Mouse (Mus musculus): ENCODE results near the gene Gfi1b. TPM values are rescaled to one million over a fixed set of nuclear protein-coding genes. Genes with fewer than 3 reads are reported as not detected.

Gfi1b gene
- polyA plus RNA-seq, 1 experiment from 2014 or later: 1.1 TPM

DNA sequence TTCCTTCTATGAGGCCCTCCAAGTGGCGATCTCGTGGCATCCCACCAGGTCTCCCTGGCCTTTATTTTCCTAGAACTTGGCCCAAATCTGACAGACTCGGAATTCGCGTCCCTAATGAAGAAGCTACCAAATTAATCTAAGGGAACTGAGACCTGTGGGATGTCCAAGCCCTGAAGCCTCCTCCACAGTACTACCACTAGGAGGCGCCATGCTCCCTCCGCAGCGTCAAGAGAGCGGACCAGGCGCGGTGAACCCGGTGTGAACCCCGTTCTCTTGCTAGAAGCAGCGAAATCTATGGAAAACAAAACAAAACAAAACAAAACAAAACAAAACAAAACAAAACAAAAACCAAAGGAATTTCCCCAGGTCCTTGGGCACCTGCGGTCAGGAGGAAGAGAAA, 29.0 kb downstream of the Gfi1b start:
- H3K27me3 ChIP-seq (replicated peaks): no peaks in the 10 kb centered on the region; the same call in 1 of the 2 replicates
- no peak overlapping the region for H3K9ac ChIP-seq
- WGBS: 9% methylated on average over 15 of the region's 15 CpGs
- no peak overlapping the region for H3K27ac ChIP-seq
- H3K9me3 ChIP-seq: no peaks in the 10 kb centered on the region
- 0 out of 2 replicates have a peak, but pooled peaks have one; percentile 61 for ATAC-seq
- no peaks in the 10 kb centered on the region for H3K4me1 ChIP-seq (replicated peaks)
- peak overlapping the region; percentile 39 for H3K4me2 ChIP-seq (replicated peaks)
- no peaks in the 10 kb centered on the region for H3K36me3 ChIP-seq
- no peak overlapping the region for H3K4me3 ChIP-seq (replicated peaks)

GRCm38 (mm10) chr2:28591479-28591878, 30.3 kb downstream of the Gfi1b start:
- Histone ChIP-seq H3K4me1 (replicated peaks) (no peaks in the 10 kb centered on the region), H3K27me3 (replicated peaks) (no peaks in the 10 kb centered on the region; the same call in 1 of the 2 replicates), H3K27ac (no peak overlapping the region), H3K36me3 (no peaks in the 10 kb centered on the region), H3K9ac (no peak overlapping the region), H3K9me3 (no peaks in the 10 kb centered on the region), H3K4me3 (replicated peaks) (no peak overlapping the region), H3K4me2 (replicated peaks) (no peak overlapping the region)
- WGBS: 73% methylated on average over 2 of the region's 2 CpGs
- ATAC-seq: no peak

GRCm38 (mm10) chr2:28588574-28588973, 33.2 kb downstream of the Gfi1b start:
- no peak overlapping the region for H3K4me3 ChIP-seq (replicated peaks)
- no peak for ATAC-seq
- H3K4me2 ChIP-seq (replicated peaks): no peak overlapping the region
- H3K9ac ChIP-seq: no peak overlapping the region
- 28% methylated on average over 1 of the region's 1 CpGs for WGBS
- no peaks in the 10 kb centered on the region for H3K9me3 ChIP-seq
- 0 out of 2 replicates have a peak, but pooled peaks cover under 1% of the 10 kb centered on the region for H3K4me1 ChIP-seq (replicated peaks)
- no peaks in the 10 kb centered on the region for H3K36me3 ChIP-seq
- H3K27ac ChIP-seq: no peak overlapping the region
- H3K27me3 ChIP-seq (replicated peaks): no peaks in the 10 kb centered on the region; the same call in 1 of the 2 replicates

- H3K9me3 ChIP-seq: no peaks in the 10 kb centered on the region
- H3K9ac ChIP-seq: no peak overlapping the region
- H3K27ac ChIP-seq: no peak overlapping the region
- H3K4me3 ChIP-seq (replicated peaks): no peak overlapping the region
- H3K4me2 ChIP-seq (replicated peaks): no peak overlapping the region
- no peaks in the 10 kb centered on the region for H3K36me3 ChIP-seq
- H3K27me3 ChIP-seq (replicated peaks): no peaks in the 10 kb centered on the region
- 27% methylated on average over 2 of the region's 2 CpGs for WGBS
- no peak for ATAC-seq
- 0 out of 2 replicates have a peak, but pooled peaks cover 10% of the 10 kb centered on the region for H3K4me1 ChIP-seq (replicated peaks)
Observed at GRCm38 (mm10) chr2:28585730-28586129, 36.1 kb downstream of the Gfi1b start.

DNA sequence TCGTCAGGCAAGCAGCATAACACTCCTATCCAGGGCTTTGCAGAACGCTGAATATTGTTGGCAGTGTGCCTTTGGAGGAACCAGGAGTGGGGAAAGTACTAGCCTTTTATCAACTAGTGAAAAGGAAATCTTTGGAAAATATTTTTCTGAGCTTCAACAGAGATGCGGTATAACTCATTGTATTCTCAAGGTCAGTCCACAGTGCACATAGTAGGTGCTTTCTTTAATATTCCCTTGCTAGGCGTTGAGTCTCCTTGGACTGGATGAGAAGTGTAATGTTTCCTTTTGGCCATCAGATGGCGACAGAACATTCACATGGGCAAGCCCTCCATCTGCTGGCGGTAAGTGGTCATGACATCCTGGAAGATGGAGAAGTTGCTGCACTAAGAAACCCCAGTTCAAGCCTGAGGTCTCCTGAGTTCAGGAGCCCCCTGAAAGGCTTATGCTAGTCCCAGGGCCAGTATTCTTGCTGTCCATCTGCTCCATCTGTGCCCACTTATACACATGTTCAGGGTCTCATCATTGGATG, 36.7 kb downstream of the Gfi1b start:
- Histone ChIP-seq H3K36me3 (no peaks in the 10 kb centered on the region), H3K9ac (no peak overlapping the region), H3K9me3 (no peaks in the 10 kb centered on the region), H3K27me3 (replicated peaks) (no peaks in the 10 kb centered on the region), H3K27ac (no peak overlapping the region), H3K4me3 (replicated peaks) (no peak overlapping the region), H3K4me1 (replicated peaks) (0 out of 2 replicates have a peak, but pooled peaks cover 10% of the 10 kb centered on the region), H3K4me2 (replicated peaks) (no peak overlapping the region)
- WGBS: 21% methylated on average over 6 of the region's 6 CpGs
- no peak for ATAC-seq

GRCm38 (mm10) chr2:28583651-28584050, 38.1 kb downstream of the Gfi1b start, which contains the start of gene Gtf3c5:
TSS of gene Gtf3c5 (minus strand) at chr2:28583751.
- Histone ChIP-seq H3K4me2 (replicated peaks) (peak within 1 kb of the TSS; percentile 68), H3K9ac (peak within 1 kb of the TSS; percentile 57), H3K27ac (peak within 1 kb of the TSS; percentile 85), H3K36me3 (0 out of 2 replicates have a peak, but pooled peaks cover 3% of the 10 kb centered on the region), H3K9me3 (no peaks in the 10 kb centered on the region), H3K27me3 (replicated peaks) (no peaks in the 10 kb centered on the region), H3K4me3 (replicated peaks) (peak within 1 kb of the TSS; percentile 81), H3K4me1 (replicated peaks) (0 out of 2 replicates have a peak, but pooled peaks cover 10% of the 10 kb centered on the region)
- no peak for ATAC-seq
- 76% methylated on average over 9 of the region's 9 CpGs for WGBS

- H3K4me1 ChIP-seq (replicated peaks): 0 out of 2 replicates have a peak, but pooled peaks cover 10% of the 10 kb centered on the region
- peak overlapping the region; percentile 81 for H3K4me3 ChIP-seq (replicated peaks)
- peak overlapping the region; percentile 68 for H3K4me2 ChIP-seq (replicated peaks)
- H3K9ac ChIP-seq: peak overlapping the region; percentile 57
- no peaks in the 10 kb centered on the region for H3K27me3 ChIP-seq (replicated peaks)
- 0 out of 2 replicates have a peak, but pooled peaks cover 5% of the 10 kb centered on the region for H3K36me3 ChIP-seq
- ATAC-seq: peak; percentile 94
- peak overlapping the region; percentile 85 for H3K27ac ChIP-seq
- H3K9me3 ChIP-seq: no peaks in the 10 kb centered on the region
- WGBS: under 1% methylated on average over 56 of the region's 56 CpGs
Observed at GRCm38 (mm10) chr2:28582647-28583353, 39.0 kb downstream of the Gfi1b start.

DNA sequence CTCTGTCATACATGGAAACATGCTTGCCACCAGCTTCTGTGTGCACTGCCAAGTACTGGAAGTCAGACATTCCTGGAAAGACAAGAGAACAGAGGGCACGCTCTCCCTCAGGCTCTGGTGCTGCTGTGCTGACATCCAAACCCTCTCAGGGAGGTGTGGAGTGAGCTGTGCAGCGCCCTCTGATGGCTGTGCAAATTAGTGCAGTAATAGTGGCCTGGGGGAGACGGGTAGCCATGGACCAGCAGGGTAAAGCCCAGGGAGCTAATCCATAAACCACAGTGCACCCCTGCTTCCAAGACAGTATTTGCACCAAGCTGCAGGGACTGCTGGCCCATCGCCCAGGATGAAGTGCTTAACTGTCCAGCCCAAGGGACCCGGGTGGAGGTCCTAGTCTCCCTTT, 43.8 kb downstream of the Gfi1b start:
- Histone ChIP-seq H3K9ac (no peak overlapping the region), H3K4me1 (replicated peaks) (0 out of 2 replicates have a peak, but pooled peaks cover 5% of the 10 kb centered on the region), H3K27ac (no peak overlapping the region), H3K9me3 (no peaks in the 10 kb centered on the region), H3K4me2 (replicated peaks) (no peak overlapping the region), H3K27me3 (replicated peaks) (no peaks in the 10 kb centered on the region), H3K4me3 (replicated peaks) (no peak overlapping the region), H3K36me3 (peaks cover 27% of the 10 kb centered on the region)
- WGBS: 72% methylated on average over 5 of the region's 5 CpGs
- ATAC-seq: no peak

DNA sequence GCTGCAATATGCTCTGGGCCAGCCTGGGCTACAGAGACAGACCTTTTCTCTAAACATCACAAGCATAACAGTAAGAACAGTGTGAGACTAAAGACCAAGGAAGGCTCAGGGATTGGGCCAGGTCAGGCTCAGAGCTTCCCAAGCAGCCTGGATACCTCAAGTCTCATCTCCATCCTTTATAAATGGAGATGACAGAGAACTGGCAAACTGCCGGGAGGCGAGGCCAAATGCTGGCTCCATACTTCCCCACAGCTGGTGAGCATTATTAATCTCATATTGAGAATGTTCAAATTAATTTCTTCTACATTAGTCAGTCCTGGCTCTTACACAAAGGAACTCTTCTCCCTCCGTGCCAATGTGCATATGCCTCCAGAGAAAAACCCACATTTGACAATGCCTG, 45.0 kb downstream of the Gfi1b start:
- Histone ChIP-seq H3K4me1 (replicated peaks) (0 out of 2 replicates have a peak, but pooled peaks cover under 1% of the 10 kb centered on the region), H3K9me3 (no peaks in the 10 kb centered on the region), H3K27ac (no peak overlapping the region), H3K36me3 (peaks cover 39% of the 10 kb centered on the region), H3K4me2 (replicated peaks) (no peak overlapping the region), H3K9ac (no peak overlapping the region), H3K27me3 (replicated peaks) (no peaks in the 10 kb centered on the region), H3K4me3 (replicated peaks) (no peak overlapping the region)
- WGBS: 83% methylated on average over 3 of the region's 3 CpGs
- no peak for ATAC-seq

GRCm38 (mm10) chr2:28575341-28575740, 46.4 kb downstream of the Gfi1b start:
- no peak overlapping the region for H3K4me3 ChIP-seq (replicated peaks)
- H3K4me2 ChIP-seq (replicated peaks): no peak overlapping the region
- WGBS: 81% methylated on average over 4 of the region's 4 CpGs
- H3K9me3 ChIP-seq: no peaks in the 10 kb centered on the region
- peaks cover 46% of the 10 kb centered on the region for H3K36me3 ChIP-seq
- H3K4me1 ChIP-seq (replicated peaks): no peaks in the 10 kb centered on the region
- no peak for ATAC-seq
- no peak overlapping the region for H3K27ac ChIP-seq
- H3K9ac ChIP-seq: no peak overlapping the region
- no peaks in the 10 kb centered on the region for H3K27me3 ChIP-seq (replicated peaks)

- Histone ChIP-seq H3K4me2 (replicated peaks) (no peak overlapping the region), H3K9me3 (no peaks in the 10 kb centered on the region), H3K27me3 (replicated peaks) (no peaks in the 10 kb centered on the region), H3K27ac (no peak overlapping the region), H3K9ac (no peak overlapping the region), H3K4me3 (replicated peaks) (no peak overlapping the region), H3K36me3 (peaks cover 58% of the 10 kb centered on the region), H3K4me1 (replicated peaks) (no peaks in the 10 kb centered on the region)
- no peak for ATAC-seq
- WGBS: 73% methylated on average over 3 of the region's 3 CpGs
Observed at GRCm38 (mm10) chr2:28569903-28570302, 51.9 kb downstream of the Gfi1b start.

- Histone ChIP-seq H3K27me3 (replicated peaks) (no peaks in the 10 kb centered on the region), H3K27ac (no peak overlapping the region), H3K9me3 (no peaks in the 10 kb centered on the region), H3K4me2 (replicated peaks) (no peak overlapping the region), H3K4me1 (replicated peaks) (no peaks in the 10 kb centered on the region), H3K36me3 (peaks cover 34% of the 10 kb centered on the region), H3K4me3 (replicated peaks) (no peak overlapping the region), H3K9ac (no peak overlapping the region)
- no peak for ATAC-seq
- 71% methylated on average over 5 of the region's 5 CpGs for WGBS
Observed at GRCm38 (mm10) chr2:28566545-28566944, 55.2 kb downstream of the Gfi1b start.

Measured in intestine, embryonic 15.5 days (tissue).